ENCODE assay signal across 17 mouse cellular contexts in the genomic region with DNA sequence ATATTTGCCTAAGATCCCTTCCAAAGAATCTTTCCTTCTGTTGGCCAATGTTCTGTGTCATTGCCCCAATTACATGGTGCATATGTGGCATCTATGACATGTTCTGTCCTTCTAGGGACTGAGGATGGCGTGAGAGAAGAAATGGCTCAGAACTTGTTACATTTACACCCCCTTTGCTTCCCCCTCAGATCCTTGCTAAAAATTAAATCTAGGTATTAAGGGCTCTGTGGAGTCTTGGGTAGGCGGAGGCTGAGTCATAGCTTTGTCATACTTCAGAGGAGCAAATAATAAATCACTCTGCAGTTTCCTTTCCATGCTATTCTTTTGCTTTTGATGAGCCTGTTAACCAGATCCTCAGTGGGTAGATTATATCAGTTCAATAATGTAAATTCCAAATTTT.
DNase-seq lines count a peak whose midpoint lies in the region.
"Had no signal": no experiment of that assay in that cellular context is flagged by ENCODE, and none has a peak within 500 bp of the region (broad histone marks: within the 10 kb centered on the region; RNA-seq: fewer than 3 reads in every experiment).

No protein-coding gene starts in this region.

- intact Hi-C loops in left cerebral cortex, postnatal 36 days (cut with DNase I) = no loop called here

- peak; percentile 1 for DNase-seq in embryo, embryonic 10.5 days (ENCODE audit: low spot score)
- no peak for DNase-seq in embryo, embryonic 9.5 days (ENCODE audit: extremely low spot score)
- peak; percentile 5 for DNase-seq in left cerebral cortex, adult 11 months (ENCODE audit: low spot score)
- DNase-seq in left cerebral cortex, postnatal 36 days (ENCODE audit: low spot score in 2 of 2) = no peak
- peak; percentile 10 to 22 for DNase-seq in right cerebral cortex, adult 2 months (ENCODE audit: low spot score in 2 of 2)
- no peak for DNase-seq in right cerebral cortex, postnatal 14 days
- DNase-seq in telencephalon, adult 2 months (ENCODE audit: low read depth, low spot score) = peak; percentile 32
- no peak for DNase-seq in cerebellum, postnatal 25 days
- DNase-seq: adrenal gland, postnatal 25 days; cerebellum, adult 11 months; cerebellum, adult 8-10 months; cerebellum, postnatal 36 days; gastrocnemius, postnatal 10 days; heart, adult 18-20 months; heart, postnatal 10 days; heart, postnatal 4 days; kidney, adult 11 months had no signal

Comparison
In these comparisons a context has a peak if more than half of its experiments do, and no peak if none do; other contexts are left out.
1. DNase-seq: peak in embryo, embryonic 10.5 days (single experiment), left cerebral cortex, adult 11 months (single experiment), right cerebral cortex, adult 2 months (2 of 2) and telencephalon, adult 2 months (single experiment); none in embryo, embryonic 9.5 days (single experiment), left cerebral cortex, postnatal 36 days (0 of 2), right cerebral cortex, postnatal 14 days (single experiment) and cerebellum, postnatal 25 days (0 of 2).